In the genomic region with DNA sequence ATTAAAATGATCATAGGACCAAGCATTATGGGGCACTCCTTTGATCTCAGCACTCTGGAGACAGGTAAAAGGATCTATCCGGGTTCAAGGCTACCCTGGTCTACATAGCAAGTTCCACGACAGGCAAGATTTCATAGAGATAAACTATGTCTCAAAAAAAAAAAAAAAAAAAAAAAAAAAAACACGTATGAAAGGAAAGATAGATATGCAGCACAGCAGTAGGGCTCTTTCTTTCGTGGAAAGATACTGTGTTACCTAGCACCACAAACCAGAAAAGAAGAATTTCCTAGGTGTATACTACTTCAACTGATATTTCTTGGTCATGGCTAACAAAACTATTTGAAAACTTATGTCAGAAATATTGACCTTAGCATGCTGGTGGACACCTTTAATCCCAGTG, we compare ENCODE assay signal across 2 mouse cellular contexts.
A peak's percentile ranks its signal among the peaks of the same experiment; 100 is the strongest.
TF ChIP-seq lines count a peak whose summit lies in the region.

No protein-coding gene starts in this region.

TF ChIP-seq in CH12.LX, 34 proteins besides CTCF, POLR2A, EP300 and RAD21:
- TF ChIP-seq ZC3H11A (IDR thresholded peaks at IDR 0.05; ENCODE audit: low read depth, low read length) (no peak), UBTF (IDR thresholded peaks at IDR 0.05; ENCODE audit: low read depth, low read length) (no peak), USF2 (conservative IDR thresholded peaks at IDR 0.05; ENCODE audit: low read depth, low read length) (no peak), ZNF384 (IDR thresholded peaks at IDR 0.05; ENCODE audit: low read depth, low read length) (peak; percentile 53; the same call in 1 of the 2 replicates), RCOR1 (conservative IDR thresholded peaks at IDR 0.05; ENCODE audit: low read depth, low read length) (no peak)

TF ChIP-seq in MEL, 35 proteins besides CTCF, POLR2A, EP300 and RAD21:
- no peak for TF ChIP-seq NRF1 (IDR thresholded peaks at IDR 0.05; ENCODE audit: insufficient read depth, low read depth, low read length, poor library complexity, severe bottlenecking)
- TF ChIP-seq UBTF (IDR thresholded peaks at IDR 0.05; ENCODE audit: borderline replicate concordance, insufficient read depth, low read depth, low read length) = no peak
- TF ChIP-seq CHD2 (IDR thresholded peaks at IDR 0.05; ENCODE audit: low read length) = no peak
- no peak for TF ChIP-seq ZKSCAN1 (IDR thresholded peaks at IDR 0.05; ENCODE audit: low read depth, low read length)
- TF ChIP-seq MEF2A (IDR thresholded peaks at IDR 0.05; ENCODE audit: extremely low read depth, insufficient replicate concordance, low read depth, low read length, poor library complexity, severe bottlenecking) = no peak
- TF ChIP-seq SIN3A (IDR thresholded peaks at IDR 0.05; ENCODE audit: low read length) = no peak
- peak; percentile 65 for TF ChIP-seq ZNF384 (IDR thresholded peaks at IDR 0.05; ENCODE audit: low read depth, low read length)
